Mouse (Mus musculus) limb, embryonic 14.5 days (tissue): ENCODE results near the gene Synrg. TPM values are rescaled to one million over a fixed set of nuclear protein-coding genes. Genes with fewer than 3 reads are reported as not detected.

Experiments
- ATAC-seq: fragments of 200-750 bp; cut with Nextera tagmentation; 2 replicates; pipeline ENCODE4 v1.8.0; 2017; ENCODE audit warnings: low read depth, moderate number of reproducible peaks, moderate TSS enrichment; ENCODE audit not compliant: low FRiP score
- DNase-seq: peaks from one replicate; pipeline ENCODE4 v3.0.0-alpha.2; 2015; ENCODE audit warnings: low spot score
- H3K27ac ChIP-seq: fragments of 300-500 bp; sonication (generic); replicated peaks from 2 replicates; pipeline ENCODE4 v1.5.1; 2014; ENCODE audit warnings: low read depth, mild to moderate bottlenecking, low read length, moderate library complexity, mixed read lengths
- H3K27me3 ChIP-seq: fragments of 300-500 bp; sonication (generic); 2 replicates; pipeline ENCODE4 v1.6.1; 2014; ENCODE audit warnings: low read length, mixed read lengths; ENCODE audit not compliant: control insufficient read depth, insufficient read depth
- H3K36me3 ChIP-seq: fragments of 300-500 bp; sonication (generic); 2 replicates; pipeline ENCODE4 v1.6.1; 2014; ENCODE audit warnings: mild to moderate bottlenecking, low read length, moderate library complexity, mixed read lengths; ENCODE audit not compliant: control insufficient read depth, insufficient read depth
- H3K4me1 ChIP-seq: fragments of 300-500 bp; sonication (generic); 2 replicates; pipeline ENCODE4 v1.6.1; 2014; ENCODE audit warnings: antibody characterized with exemption, low read length, mixed read lengths; ENCODE audit not compliant: control insufficient read depth, insufficient read depth
- H3K4me2 ChIP-seq: fragments of 300-500 bp; sonication (generic); replicated peaks from 2 replicates; pipeline ENCODE4 v1.6.1; 2014; ENCODE audit warnings: low read depth, mild to moderate bottlenecking, low read length, moderate library complexity; ENCODE audit not compliant: severe bottlenecking
- H3K4me3 ChIP-seq: fragments of 300-500 bp; sonication (generic); replicated peaks from 2 replicates; pipeline ENCODE4 v1.5.1; 2014; ENCODE audit warnings: low read length
- H3K9ac ChIP-seq: fragments of 300-500 bp; sonication (generic); 2 replicates; pipeline ENCODE4 v1.6.1; 2014; ENCODE audit warnings: mild to moderate bottlenecking, low read depth, low read length, moderate library complexity; ENCODE audit not compliant: severe bottlenecking
- H3K9me3 ChIP-seq: fragments of 300-500 bp; sonication (generic); 2 replicates; pipeline ENCODE4 v1.6.1; 2016; ENCODE audit warnings: low read length; ENCODE audit not compliant: control insufficient read depth
- POLR2A ChIP-seq: fragments of 200-500 bp; IDR thresholded peaks from 2 replicates; pipeline ENCODE4 v1.8.0; 2012; ENCODE audit warnings: inconsistent platforms, mild to moderate bottlenecking, moderate library complexity, borderline replicate concordance; ENCODE audit not compliant: insufficient read depth, insufficient read length; ENCODE audit errors: extremely low read depth
- WGBS: fragments of 180-500 bp; shearing (Covaris S2); extraction: QIAGEN DNeasy Blood & Tissue Kit; methylation state at CpG from one replicate; pipeline ENCODE4 v1.1.7; 2014; 5-methylcytosine and 5-hydroxymethylcytosine counted together
- polyA plus RNA-seq, 2 experiments: library from polyadenylated mRNA; depleted of rRNA in 1 of 2; stranded (reverse) in 1 of 2; unstranded in 1 of 2; fragments of >200 nt; fragmentation: Nextera tagmentation in 1 of 2; extraction: Ambion mirVana in 1 of 2; gene quantifications; 2 replicates each; pipeline versions ENCODE4 v1.2.1 to v1.2.3; 2012 to 2014

Synrg gene
- polyA plus RNA-seq, 2 experiments = 9.4 to 13.0 TPM

DNA sequence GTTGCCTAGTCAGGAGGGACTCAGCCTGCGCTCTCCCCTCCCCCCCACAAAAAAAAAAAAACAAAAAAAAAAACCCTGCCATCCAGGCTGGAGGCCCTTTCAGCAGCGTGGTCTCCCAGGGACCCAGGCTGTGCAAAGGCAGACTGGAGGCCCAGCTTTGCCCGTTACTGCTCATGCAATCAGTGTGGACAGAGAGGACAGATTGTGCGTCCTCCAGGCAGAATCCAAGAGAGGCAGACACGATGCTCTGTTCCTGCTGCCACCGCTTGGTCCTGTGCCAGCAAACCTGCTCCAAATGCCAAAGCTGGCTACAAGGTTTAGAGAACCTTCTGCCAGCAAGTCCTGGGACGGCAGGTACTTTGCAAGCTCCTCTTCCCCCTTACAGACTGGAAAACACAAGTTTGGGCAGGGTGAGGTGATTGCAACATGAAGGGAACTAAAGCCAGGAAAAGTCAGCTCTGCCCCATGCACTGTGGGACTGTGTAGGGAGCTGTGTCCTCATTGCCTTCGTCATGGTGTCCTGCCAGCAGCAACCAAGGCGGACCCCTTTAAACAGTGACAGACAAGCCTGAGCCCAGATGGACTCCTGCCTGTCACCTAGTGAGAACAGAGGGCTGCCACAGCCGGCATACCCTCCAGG, 89.4 kb downstream of the Synrg start:
- Histone ChIP-seq H3K27me3 (no peaks in the 10 kb centered on the region), H3K36me3 (no peaks in the 10 kb centered on the region), H3K4me2 (no peak overlapping the region), H3K4me1 (0 out of 2 replicates have a peak, but pooled peaks cover 1% of the 10 kb centered on the region), H3K9ac (no peak overlapping the region), H3K4me3 (no peak overlapping the region), H3K27ac (no peak overlapping the region), H3K9me3 (no peaks in the 10 kb centered on the region)
- ATAC-seq = no peak
- no peak for DNase-seq
- 61% methylated on average over 10 of the region's 10 CpGs for WGBS
- TF ChIP-seq POLR2A = no peak

DNA sequence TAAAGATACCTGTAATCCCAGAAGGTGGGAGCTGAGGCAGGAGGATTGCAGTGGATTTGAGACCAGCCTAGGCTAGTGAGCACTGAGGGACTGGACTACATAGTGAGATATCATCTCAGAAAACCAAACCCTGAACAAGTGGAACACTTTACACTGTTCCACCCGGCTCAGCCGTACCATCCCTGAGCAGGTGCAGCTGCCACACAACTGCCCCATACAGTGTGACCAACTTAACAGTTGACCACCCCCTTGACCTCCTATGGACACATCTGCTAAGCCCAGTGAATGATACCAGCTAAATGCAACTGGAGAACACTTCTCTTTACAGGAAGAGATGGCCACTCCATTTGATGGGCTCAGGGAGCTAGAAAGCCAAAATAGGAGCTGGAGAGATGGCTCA, 93.2 kb downstream of the Synrg start:
- Histone ChIP-seq H3K4me1 (no peaks in the 10 kb centered on the region), H3K4me3 (no peak overlapping the region), H3K27me3 (no peaks in the 10 kb centered on the region), H3K36me3 (no peaks in the 10 kb centered on the region), H3K9me3 (no peaks in the 10 kb centered on the region), H3K27ac (no peak overlapping the region), H3K4me2 (no peak overlapping the region), H3K9ac (no peak overlapping the region)
- no peak for DNase-seq
- 92% methylated on average over 2 of the region's 2 CpGs for WGBS
- ATAC-seq = no peak
- no peak for TF ChIP-seq POLR2A

DNA sequence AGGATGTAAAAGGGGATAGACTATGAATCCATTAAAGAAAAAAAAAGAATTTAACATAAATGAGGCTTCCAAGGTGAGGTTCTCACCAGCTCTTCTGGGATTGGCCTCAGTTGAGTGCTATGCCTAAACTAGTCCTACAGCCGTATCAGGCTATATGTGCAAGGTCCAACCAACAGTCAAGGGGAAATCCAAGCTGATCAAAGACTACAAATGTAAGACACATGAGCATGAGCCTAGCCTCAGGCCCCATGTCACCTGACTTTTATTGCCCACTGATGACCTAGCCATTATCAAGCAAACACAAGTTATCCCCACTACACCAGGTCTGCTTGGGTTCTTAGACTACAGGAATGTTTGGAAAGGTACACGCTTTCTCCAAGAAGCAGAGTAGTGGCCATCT, 95.6 kb downstream of the Synrg start:
- ATAC-seq = no peak
- no peak overlapping the region for H3K9ac ChIP-seq
- WGBS = 93% methylated on average over 2 of the region's 2 CpGs

DNA sequence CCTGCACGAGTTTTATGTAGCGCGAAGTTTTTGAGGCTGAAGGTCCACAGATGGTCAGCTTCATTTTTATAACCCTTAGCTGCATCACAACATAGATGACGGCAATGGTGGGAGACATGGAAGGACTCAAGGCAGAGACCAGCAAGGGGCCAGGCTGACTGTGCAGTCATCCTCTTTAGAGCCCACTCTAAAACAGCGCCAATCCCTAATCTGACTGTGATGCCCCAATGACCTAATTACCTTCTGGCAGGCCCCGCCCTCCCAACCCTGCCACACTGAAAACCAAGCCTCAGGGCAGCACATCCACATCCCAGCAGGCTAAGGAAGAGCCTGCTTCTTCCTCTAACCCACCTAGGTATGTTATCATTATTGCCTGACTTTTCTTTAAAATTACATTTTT, 96.4 kb downstream of the Synrg start:
- Histone ChIP-seq H3K27ac (no peak overlapping the region), H3K9ac (no peak overlapping the region), H3K9me3 (no peaks in the 10 kb centered on the region), H3K4me3 (no peak overlapping the region), H3K4me2 (no peak overlapping the region), H3K36me3 (no peaks in the 10 kb centered on the region), H3K27me3 (peaks cover under 1% of the 10 kb centered on the region; the same call in 1 of the 2 replicates), H3K4me1 (peaks cover under 1% of the 10 kb centered on the region; the same call in 1 of the 2 replicates)
- no peak for TF ChIP-seq POLR2A
- ATAC-seq (no peak), DNase-seq (no peak)
- 63% methylated on average over 6 of the region's 6 CpGs for whole genome bisulfite sequencing

More for the DNA sequence above, 95.6 kb downstream of the Synrg start:
- no peak overlapping the region for H3K4me3 ChIP-seq
- H3K27me3 ChIP-seq = no peaks in the 10 kb centered on the region
- no peak for TF ChIP-seq POLR2A
- no peak overlapping the region for H3K4me2 ChIP-seq
- DNase-seq = no peak
- H3K36me3 ChIP-seq = no peaks in the 10 kb centered on the region
- no peaks in the 10 kb centered on the region for H3K9me3 ChIP-seq
- no peak overlapping the region for H3K27ac ChIP-seq
- no peaks in the 10 kb centered on the region for H3K4me1 ChIP-seq

DNA sequence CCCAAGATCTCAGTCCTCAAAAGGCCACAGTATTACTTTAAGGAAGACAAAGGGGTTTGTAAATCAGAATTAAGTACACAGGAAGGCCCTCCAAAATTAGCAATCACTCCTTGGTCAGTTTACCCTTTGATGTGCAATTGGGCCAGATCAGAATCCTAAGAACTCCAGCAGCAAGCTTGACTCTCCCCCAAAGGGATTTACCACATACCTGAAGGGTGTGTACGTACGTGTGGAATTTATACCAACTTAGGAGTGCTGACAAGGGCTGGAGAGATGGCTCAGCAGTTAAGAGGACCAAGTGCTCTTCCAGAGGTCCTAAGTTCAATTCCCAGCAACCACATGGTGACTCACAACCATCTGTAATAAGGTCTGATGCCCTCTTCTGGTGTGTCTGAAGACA, 97.7 kb downstream of the Synrg start:
- Histone ChIP-seq H3K4me3 (no peak overlapping the region), H3K4me2 (no peak overlapping the region), H3K4me1 (peaks cover 9% of the 10 kb centered on the region), H3K9ac (no peak overlapping the region), H3K27ac (no peak overlapping the region), H3K9me3 (no peaks in the 10 kb centered on the region), H3K36me3 (no peaks in the 10 kb centered on the region), H3K27me3 (peaks cover 11% of the 10 kb centered on the region)
- DNase-seq = no peak
- TF ChIP-seq POLR2A = no peak
- 77% methylated on average over 2 of the region's 2 CpGs for WGBS
- no peak for ATAC-seq
